Mouse (Mus musculus) heart, embryonic 16.5 days (tissue): Measurements from ENCODE around the gene Ubap1. TPM values are rescaled to one million over a fixed set of nuclear protein-coding genes. Genes with fewer than 3 reads are reported as not detected.

Experiments
- ATAC-seq: fragments of 200-750 bp; cut with Nextera tagmentation; replicated peaks from 2 replicates; pipeline ENCODE4 v1.8.0; 2017; ENCODE audit warnings: moderate number of reproducible peaks; ENCODE audit not compliant: insufficient read depth, low FRiP score; ENCODE audit errors: extremely low read depth
- H3K27ac ChIP-seq: fragments of 300-500 bp; sonication (generic); 2 replicates; pipeline ENCODE4 v1.5.1; 2014; ENCODE audit warnings: mild to moderate bottlenecking, low read length, control low read depth, moderate library complexity
- H3K27me3 ChIP-seq: fragments of 300-500 bp; sonication (generic); 2 replicates; pipeline ENCODE4 v1.6.1; 2014; ENCODE audit warnings: low read length, mixed read lengths; ENCODE audit not compliant: control insufficient read depth, insufficient read depth
- H3K36me3 ChIP-seq: fragments of 300-500 bp; sonication (generic); 2 replicates; pipeline ENCODE4 v1.6.1; 2014; ENCODE audit not compliant: control insufficient read depth, insufficient read depth
- H3K4me1 ChIP-seq: fragments of 300-500 bp; sonication (generic); 2 replicates; pipeline ENCODE4 v1.6.1; 2014; ENCODE audit warnings: low read length, mixed read lengths; ENCODE audit not compliant: control insufficient read depth, insufficient read depth
- H3K4me2 ChIP-seq: fragments of 300-500 bp; sonication (generic); 2 replicates; pipeline ENCODE4 v1.6.1; 2014; ENCODE audit warnings: low read depth, mild to moderate bottlenecking, control low read depth, low read length
- H3K4me3 ChIP-seq: fragments of 300-500 bp; sonication (generic); 2 replicates; pipeline ENCODE4 v1.5.1; 2014; ENCODE audit warnings: mild to moderate bottlenecking, control low read depth, low read length
- H3K9ac ChIP-seq: fragments of 300-500 bp; sonication (generic); 2 replicates; pipeline ENCODE4 v1.6.1; 2014; ENCODE audit warnings: low read length, control low read depth
- H3K9me3 ChIP-seq: fragments of 300-500 bp; sonication (generic); replicated peaks from 2 replicates; pipeline ENCODE4 v1.6.1; 2016; ENCODE audit warnings: low read length; ENCODE audit not compliant: control insufficient read depth
- WGBS: fragments of 180-500 bp; shearing (Covaris S2); extraction: QIAGEN DNeasy Blood & Tissue Kit; methylation state at CpG from one replicate; pipeline ENCODE4 v1.1.7; 2014; 5-methylcytosine and 5-hydroxymethylcytosine counted together
- polyA plus RNA-seq: library from polyadenylated mRNA; unstranded; fragments of >200 nt; fragmentation: Nextera tagmentation; extraction: Ambion mirVana; gene quantifications from 2 replicates; pipeline ENCODE4 v1.2.1, GENCODE M21; 2015

Ubap1 gene
- polyA plus RNA-seq, 1 experiment from 2014 or later, result 48.6 TPM

DNA sequence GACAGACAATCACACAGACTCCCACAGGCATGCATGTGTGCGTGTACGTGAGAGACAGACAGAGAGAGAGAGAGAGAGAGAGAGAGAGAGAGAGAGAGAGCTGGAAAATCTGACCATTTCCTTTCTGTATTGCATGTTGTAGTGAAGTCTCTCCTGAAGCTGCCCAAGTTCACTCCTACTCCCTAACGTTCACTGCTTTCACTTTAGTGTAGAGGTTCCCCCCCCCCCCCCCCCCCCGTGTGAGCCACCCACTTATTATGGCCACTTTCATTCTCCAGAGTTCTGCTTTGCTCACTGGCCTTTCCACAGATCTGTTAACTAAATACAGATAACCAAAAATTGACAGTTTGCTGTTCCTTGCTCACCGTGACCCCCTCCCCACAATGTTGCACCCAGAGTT lies 957 bp upstream of the Ubap1 start:
- Histone ChIP-seq H3K9me3 (no peaks in the 10 kb centered on the region), H3K4me2 (peak overlapping the region; percentile 55), H3K4me3 (no peak overlapping the region; the same call in none of the 2 replicates), H3K4me1 (peaks cover 10% of the 10 kb centered on the region), H3K36me3 (peaks cover 6% of the 10 kb centered on the region; the same call in 1 of the 2 replicates), H3K27ac (peak overlapping the region; percentile 30; the same call in 1 of the 2 replicates), H3K9ac (no peak overlapping the region), H3K27me3 (no peaks in the 10 kb centered on the region)
- no peak for ATAC-seq
- 48% methylated on average over 4 of the region's 5 CpGs for WGBS

DNA sequence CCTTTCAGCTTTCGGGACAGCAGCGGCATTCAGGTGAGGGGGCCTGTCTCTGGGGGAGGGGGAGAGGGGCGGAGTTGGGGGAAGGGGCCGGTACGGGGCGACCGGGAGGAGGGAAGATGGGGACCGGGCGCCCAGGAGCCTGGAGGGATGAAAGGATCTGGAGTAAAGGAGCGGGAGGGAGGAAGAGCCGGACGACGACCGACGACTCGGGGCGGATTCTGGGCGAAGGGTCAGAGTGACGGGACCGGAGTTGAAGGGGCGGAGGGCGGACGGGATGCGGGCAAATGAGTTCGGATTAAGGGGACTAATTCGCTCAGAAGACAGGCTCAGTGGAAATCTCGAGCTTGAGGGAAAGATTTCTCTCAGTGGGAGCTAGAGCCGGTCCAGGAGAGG lies 399 bp downstream of the Ubap1 start:
- Histone ChIP-seq H3K4me3 (peak overlapping the region; percentile 75), H3K27ac (peak overlapping the region; percentile 92), H3K36me3 (peaks cover 6% of the 10 kb centered on the region; the same call in 1 of the 2 replicates), H3K27me3 (no peaks in the 10 kb centered on the region), H3K9ac (peak overlapping the region; percentile 82), H3K4me2 (peak overlapping the region; percentile 73), H3K4me1 (peaks cover 10% of the 10 kb centered on the region), H3K9me3 (no peaks in the 10 kb centered on the region)
- under 1% methylated on average over 28 of the region's 28 CpGs for WGBS
- ATAC-seq, result peak; percentile 53

DNA sequence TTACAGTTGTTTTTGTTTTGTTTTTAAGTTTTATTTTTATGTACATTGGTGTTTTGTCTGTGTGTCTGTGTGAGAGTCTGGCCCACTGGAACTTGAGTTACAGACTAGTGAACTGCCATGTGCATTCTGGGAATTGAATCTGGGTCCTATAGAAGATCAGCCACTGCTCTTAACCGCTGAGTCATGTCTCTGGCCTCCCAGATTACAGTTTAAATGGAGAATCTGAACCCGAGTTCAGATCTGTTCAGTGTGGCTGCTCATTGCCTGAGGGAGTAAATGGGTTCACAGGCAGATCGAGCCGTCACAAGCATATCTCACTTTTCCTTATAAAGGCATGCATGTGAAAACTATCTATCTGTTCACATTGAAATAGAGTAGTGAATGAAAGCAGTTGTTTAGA lies 4.0 kb downstream of the Ubap1 start:
- ATAC-seq, result no peak
- Histone ChIP-seq H3K27ac (no peak overlapping the region), H3K4me2 (no peak overlapping the region), H3K9me3 (no peaks in the 10 kb centered on the region), H3K36me3 (peaks cover 10% of the 10 kb centered on the region), H3K4me3 (no peak overlapping the region), H3K27me3 (no peaks in the 10 kb centered on the region), H3K4me1 (peaks cover 10% of the 10 kb centered on the region), H3K9ac (no peak overlapping the region)
- WGBS, result 82% methylated on average over 4 of the region's 4 CpGs

DNA sequence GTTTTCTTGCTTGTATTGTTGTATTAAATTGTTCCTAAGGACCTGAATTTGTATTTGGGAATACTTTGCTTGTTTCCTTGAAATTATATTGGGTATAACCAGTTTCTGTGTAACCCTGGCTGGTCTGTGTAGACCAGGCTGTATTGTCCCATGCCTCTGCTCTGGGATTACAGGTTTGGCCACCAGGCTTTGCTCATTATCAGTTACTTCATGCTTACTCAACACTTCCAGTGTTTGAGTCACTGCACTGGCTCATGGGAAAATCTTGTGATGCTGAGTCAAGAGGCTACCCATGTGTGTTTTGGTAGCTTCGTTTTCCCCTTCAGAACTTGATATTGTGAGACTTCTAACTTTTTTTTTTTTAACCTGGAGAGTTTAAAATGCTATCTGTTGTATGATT lies 4.5 kb downstream of the Ubap1 start:
- 75% methylated on average over 1 of the region's 1 CpGs for WGBS
- no peaks in the 10 kb centered on the region for H3K9me3 ChIP-seq

DNA sequence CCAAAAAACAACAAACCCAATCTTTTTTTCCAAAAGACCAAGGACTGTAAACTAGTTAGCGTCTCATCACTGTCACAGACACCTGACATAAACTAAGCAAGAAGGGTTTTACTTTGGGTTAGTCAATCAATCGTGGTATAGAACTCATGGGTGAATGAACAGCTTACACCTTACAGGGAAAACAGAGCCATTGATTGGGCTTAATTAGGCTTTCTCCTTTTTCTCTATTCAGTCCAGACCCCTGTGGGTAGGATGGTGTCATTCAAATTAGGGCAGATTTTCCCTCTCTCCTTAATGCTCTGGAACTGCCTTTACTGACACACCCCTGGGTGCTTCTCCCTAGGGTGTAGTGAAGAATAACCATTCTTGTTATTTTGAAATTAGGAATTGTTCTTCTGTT lies 8.4 kb downstream of the Ubap1 start:
- no peak for ATAC-seq
- 84% methylated on average over 2 of the region's 2 CpGs for whole genome bisulfite sequencing
- Histone ChIP-seq H3K4me1 (no peaks in the 10 kb centered on the region), H3K36me3 (peaks cover 13% of the 10 kb centered on the region), H3K27ac (no peak overlapping the region), H3K9ac (no peak overlapping the region), H3K4me2 (no peak overlapping the region), H3K4me3 (no peak overlapping the region), H3K9me3 (no peaks in the 10 kb centered on the region), H3K27me3 (no peaks in the 10 kb centered on the region)

More for the DNA sequence above, 4.5 kb downstream of the Ubap1 start:
- peaks cover 10% of the 10 kb centered on the region for H3K36me3 ChIP-seq
- H3K27me3 ChIP-seq, result no peaks in the 10 kb centered on the region
- H3K9ac ChIP-seq, result no peak overlapping the region
- ATAC-seq, result no peak
- no peak overlapping the region for H3K4me2 ChIP-seq
- no peak overlapping the region for H3K4me3 ChIP-seq
- peaks cover 5% of the 10 kb centered on the region for H3K4me1 ChIP-seq
- no peak overlapping the region for H3K27ac ChIP-seq

DNA sequence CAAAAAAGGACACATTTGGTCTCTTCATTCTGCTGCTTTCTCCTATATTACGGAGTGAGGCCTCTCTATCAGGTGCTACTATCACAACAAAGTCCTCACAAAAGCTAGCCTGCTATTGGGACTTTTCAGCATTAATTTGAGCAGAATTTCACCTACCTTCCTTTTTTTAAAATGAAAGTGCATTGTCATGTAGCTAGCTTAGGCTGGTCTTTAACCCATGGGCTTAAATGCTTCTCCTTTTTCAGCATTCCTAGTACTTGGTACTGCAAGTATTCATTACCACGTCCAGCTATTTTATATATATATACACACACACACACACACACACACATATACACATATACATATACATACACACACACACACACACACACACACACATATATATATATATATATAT lies 9.9 kb downstream of the Ubap1 start:
- no peaks in the 10 kb centered on the region for H3K27me3 ChIP-seq

DNA sequence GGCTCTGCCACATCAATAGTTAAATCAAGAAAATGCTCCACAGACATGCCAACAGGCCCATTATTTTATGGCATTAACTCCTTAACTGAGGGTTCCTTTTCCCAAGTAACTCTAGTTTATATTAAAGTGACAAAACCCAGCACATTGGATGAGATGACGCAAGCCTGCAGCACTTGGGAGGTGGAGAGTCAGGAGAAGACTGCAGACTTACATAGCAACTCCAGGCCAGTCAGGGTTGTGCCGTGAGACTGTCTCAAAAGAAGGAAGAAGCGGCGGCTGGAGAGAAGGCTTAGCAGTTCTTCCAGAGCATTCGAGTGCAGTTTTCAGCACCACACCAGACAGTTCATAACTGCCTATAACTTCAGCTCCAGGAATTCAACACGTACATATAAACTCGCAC lies 10.6 kb downstream of the Ubap1 start:
- no peak overlapping the region for H3K4me3 ChIP-seq
- peaks cover 8% of the 10 kb centered on the region for H3K36me3 ChIP-seq
- H3K9ac ChIP-seq, result no peak overlapping the region
- no peaks in the 10 kb centered on the region for H3K9me3 ChIP-seq
- H3K27me3 ChIP-seq, result no peaks in the 10 kb centered on the region
- no peak overlapping the region for H3K4me2 ChIP-seq
- no peak for ATAC-seq
- H3K4me1 ChIP-seq, result no peaks in the 10 kb centered on the region
- no peak overlapping the region for H3K27ac ChIP-seq
- WGBS, result 81% methylated on average over 7 of the region's 7 CpGs

More for the DNA sequence above, 9.9 kb downstream of the Ubap1 start:
- H3K4me3 ChIP-seq, result no peak overlapping the region
- no peaks in the 10 kb centered on the region for H3K4me1 ChIP-seq
- H3K36me3 ChIP-seq, result peaks cover 8% of the 10 kb centered on the region
- no peak overlapping the region for H3K27ac ChIP-seq
- no peak for ATAC-seq
- WGBS, result 88% methylated on average over 2 of the region's 2 CpGs
- no peak overlapping the region for H3K4me2 ChIP-seq
- H3K9me3 ChIP-seq, result no peaks in the 10 kb centered on the region
- H3K9ac ChIP-seq, result no peak overlapping the region

DNA sequence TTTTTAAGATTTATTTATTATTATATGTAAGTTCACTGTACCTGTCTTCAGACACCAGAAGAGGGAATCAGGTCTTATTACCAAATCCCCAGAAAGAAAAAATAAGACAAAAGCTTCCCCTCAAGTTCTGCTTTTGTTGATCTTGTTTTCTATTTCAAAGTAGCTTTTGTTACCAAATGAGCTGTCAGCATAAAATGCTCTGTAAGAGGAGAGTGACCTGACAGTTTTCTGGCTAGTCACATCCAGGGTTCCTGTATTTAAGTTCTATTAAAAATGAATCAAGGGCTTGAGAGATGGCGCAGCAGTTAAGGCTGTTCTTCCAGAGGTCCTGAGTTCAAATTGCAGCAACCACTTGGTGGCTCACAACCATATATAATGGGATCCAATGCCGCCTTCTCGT lies 12.3 kb downstream of the Ubap1 start:
- WGBS, result 94% methylated on average over 3 of the region's 3 CpGs
- ATAC-seq, result no peak
- Histone ChIP-seq H3K9me3 (no peaks in the 10 kb centered on the region), H3K4me1 (no peaks in the 10 kb centered on the region), H3K36me3 (peaks cover 3% of the 10 kb centered on the region; the same call in 1 of the 2 replicates), H3K27me3 (no peaks in the 10 kb centered on the region), H3K9ac (no peak overlapping the region), H3K4me3 (no peak overlapping the region), H3K27ac (no peak overlapping the region), H3K4me2 (no peak overlapping the region)

DNA sequence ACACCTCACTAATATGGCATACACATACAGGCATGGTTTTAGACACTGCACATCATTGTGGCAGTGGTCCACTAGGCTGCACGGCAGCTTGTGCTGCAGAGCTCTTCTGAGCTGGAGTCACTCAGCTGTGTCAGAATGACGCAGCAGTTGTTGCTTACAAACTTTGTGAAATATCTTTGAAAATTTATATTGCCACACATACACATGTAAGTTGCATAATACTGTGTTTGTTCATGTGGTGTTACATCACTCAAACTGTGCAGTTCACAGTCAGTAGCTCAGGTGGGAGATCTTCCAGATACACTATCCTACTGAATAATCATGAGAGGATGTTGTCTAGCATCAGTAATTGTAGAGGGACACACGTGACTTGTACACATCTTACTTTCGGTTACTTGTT lies 19.4 kb downstream of the Ubap1 start:
- Histone ChIP-seq H3K4me3 (no peak overlapping the region), H3K9ac (no peak overlapping the region), H3K36me3 (peaks cover 11% of the 10 kb centered on the region), H3K4me1 (0 out of 2 replicates have a peak, but pooled peaks cover 2% of the 10 kb centered on the region), H3K27me3 (no peaks in the 10 kb centered on the region), H3K4me2 (no peak overlapping the region), H3K9me3 (no peaks in the 10 kb centered on the region), H3K27ac (no peak overlapping the region)
- 89% methylated on average over 4 of the region's 4 CpGs for WGBS
- no peak for ATAC-seq
